Mouse (Mus musculus) MEL (cell line): ENCODE data around the gene Ccm2. TPM values are rescaled to one million over a fixed set of nuclear protein-coding genes. Genes with fewer than 3 reads are reported as not detected.

Experiments
- DNase-seq: peaks from one replicate; pipeline ENCODE4 v3.0.0; 2011; ENCODE audit warnings: low read depth, low spot score
- H3K27ac ChIP-seq: 2 replicates; pipeline ENCODE4 v1.5.1; 2012; ENCODE audit warnings: low read depth, mild to moderate bottlenecking, control low read depth, low read length, moderate library complexity; ENCODE audit not compliant: control insufficient read depth
- H3K27me3 ChIP-seq, 2 experiments: fragments of 150-350 bp in 1 of 2; sonication (generic) in 1 of 2; 2 replicates each; pipeline ENCODE4 v1.6.1; 2012; ENCODE audit warnings: low read length in 2 of 2, mild to moderate bottlenecking in 2 of 2, improper control_type of control experiment in 1 of 2, moderate library complexity in 1 of 2; ENCODE audit not compliant: insufficient read depth in 2 of 2, control insufficient read depth in 1 of 2
- H3K36me3 ChIP-seq, 2 experiments: 2 replicates each; pipeline ENCODE4 v1.6.1; 2012 to 2014; ENCODE audit warnings: low read length in 2 of 2, improper control_type of control experiment in 1 of 2, inconsistent platforms in 1 of 2, mild to moderate bottlenecking in 1 of 2; ENCODE audit not compliant: insufficient read depth in 2 of 2, control insufficient read depth in 1 of 2
- H3K4me1 ChIP-seq, 2 experiments: fragments of 150-350 bp in 1 of 2; sonication (generic) in 1 of 2; 2 replicates each; pipeline ENCODE4 v1.6.1; 2012; ENCODE audit warnings: low read length in 2 of 2, improper control_type of control experiment in 1 of 2, mild to moderate bottlenecking in 1 of 2; ENCODE audit not compliant: insufficient read depth in 2 of 2, control insufficient read depth in 1 of 2
- H3K4me3 ChIP-seq, 2 experiments: fragments of 150-350 bp in 1 of 2; sonication (generic) in 1 of 2; 2 replicates each; pipeline ENCODE4 v1.5.1; 2012; ENCODE audit warnings: low read depth in 2 of 2, low read length in 2 of 2, mild to moderate bottlenecking in 2 of 2, moderate library complexity in 2 of 2, control low read depth in 1 of 2, improper control_type of control experiment in 1 of 2; ENCODE audit not compliant: control insufficient read depth in 1 of 2, insufficient read depth in 1 of 2
- H3K79me2 ChIP-seq: 2 replicates; pipeline ENCODE4 v1.6.1; 2012; ENCODE audit warnings: mild to moderate bottlenecking, low read length, moderate library complexity; ENCODE audit not compliant: control insufficient read depth, poor library complexity, insufficient read depth
- H3K9ac ChIP-seq: 2 replicates; pipeline ENCODE4 v1.6.1; 2012; ENCODE audit warnings: low read depth, mild to moderate bottlenecking, control low read depth, low read length, moderate library complexity; ENCODE audit not compliant: control insufficient read depth, poor library complexity, severe bottlenecking
- H3K9me3 ChIP-seq: fragments of 150-350 bp; sonication (generic); replicated peaks from 2 replicates; pipeline ENCODE4 v1.6.1; 2012; ENCODE audit warnings: mild to moderate bottlenecking, low read length, improper control_type of control experiment, moderate library complexity; ENCODE audit not compliant: insufficient read depth
- CHD1 ChIP-seq: IDR thresholded peaks from 2 replicates; pipeline ENCODE4 v1.6.1; 2012; ENCODE audit warnings: low read depth, mild to moderate bottlenecking, inconsistent platforms, low read length, improper control_type of control experiment
- ETS1 ChIP-seq: IDR thresholded peaks from 2 replicates; pipeline ENCODE4 v1.6.1; 2012; ENCODE audit warnings: low read depth, mild to moderate bottlenecking, inconsistent platforms, low read length, improper control_type of control experiment, moderate library complexity
- JUND ChIP-seq: IDR thresholded peaks from 2 replicates; pipeline ENCODE4 v1.6.1; 2011; ENCODE audit warnings: low read depth, mild to moderate bottlenecking, improper control_type of control experiment, low read length
- KAT2A ChIP-seq: conservative IDR thresholded peaks from 2 replicates; pipeline ENCODE4 v1.6.1; 2012; ENCODE audit warnings: low read depth, low read length, improper control_type of control experiment, inconsistent platforms
- MAX ChIP-seq: IDR thresholded peaks from 2 replicates; pipeline ENCODE4 v1.6.1; 2011; ENCODE audit warnings: low read length, improper control_type of control experiment
- MAZ ChIP-seq: IDR thresholded peaks from 2 replicates; pipeline ENCODE4 v1.6.1; 2012; ENCODE audit warnings: low read depth, mild to moderate bottlenecking, inconsistent platforms, low read length, improper control_type of control experiment
- MXI1 ChIP-seq: IDR thresholded peaks from 2 replicates; pipeline ENCODE4 v1.6.1; 2011; ENCODE audit warnings: mild to moderate bottlenecking, low read depth, low read length, improper control_type of control experiment
- MYC ChIP-seq: IDR thresholded peaks from 2 replicates; pipeline ENCODE4 v1.6.1; 2011; ENCODE audit warnings: low read depth, mild to moderate bottlenecking, low read length, improper control_type of control experiment, moderate library complexity
- NELFE ChIP-seq: IDR thresholded peaks from 2 replicates; pipeline ENCODE4 v1.6.1; 2011; ENCODE audit warnings: low read depth, low read length, improper control_type of control experiment
- POLR2A ChIP-seq, 2 experiments: IDR thresholded peaks; 2 replicates each; pipeline ENCODE4 v1.6.1; 2011 to 2012; ENCODE audit warnings: low read length in 2 of 2, mild to moderate bottlenecking in 2 of 2, control low read depth in 1 of 2, improper control_type of control experiment in 1 of 2, low read depth in 1 of 2, moderate library complexity in 1 of 2; ENCODE audit not compliant: control insufficient read depth in 1 of 2, insufficient read depth in 1 of 2, poor library complexity in 1 of 2
- SIN3A ChIP-seq: IDR thresholded peaks from 2 replicates; pipeline ENCODE4 v1.6.1; 2012; ENCODE audit warnings: low read length, improper control_type of control experiment, inconsistent platforms
- TAL1 ChIP-seq: IDR thresholded peaks from 2 replicates; pipeline ENCODE4 v1.6.1; 2012; ENCODE audit warnings: mild to moderate bottlenecking, inconsistent platforms, low read length, moderate library complexity, mixed read lengths
- TBP ChIP-seq: IDR thresholded peaks from 2 replicates; pipeline ENCODE4 v1.8.0; 2011; ENCODE audit warnings: low read depth, low read length, improper control_type of control experiment
- UBTF ChIP-seq: IDR thresholded peaks from 2 replicates; pipeline ENCODE4 v1.6.1; 2012; ENCODE audit warnings: low read depth, mild to moderate bottlenecking, inconsistent platforms, low read length, improper control_type of control experiment, moderate library complexity, borderline replicate concordance; ENCODE audit not compliant: insufficient read depth
- USF1 ChIP-seq: IDR thresholded peaks from 2 replicates; pipeline ENCODE4 v1.6.1; 2014; ENCODE audit warnings: low read depth, mild to moderate bottlenecking, inconsistent platforms, low read length, improper control_type of control experiment, moderate library complexity
- ZC3H11A ChIP-seq: IDR thresholded peaks from 2 replicates; pipeline ENCODE4 v1.6.1; 2012; ENCODE audit warnings: low read depth, mild to moderate bottlenecking, inconsistent platforms, low read length, improper control_type of control experiment
- ZKSCAN1 ChIP-seq: IDR thresholded peaks from 2 replicates; pipeline ENCODE4 v1.6.1; 2012; ENCODE audit warnings: low read depth, mild to moderate bottlenecking, inconsistent platforms, low read length, improper control_type of control experiment, moderate library complexity
- ZNF384 ChIP-seq: IDR thresholded peaks from 2 replicates; pipeline ENCODE4 v1.6.1; 2012; ENCODE audit warnings: low read depth, mild to moderate bottlenecking, inconsistent platforms, low read length, improper control_type of control experiment
- polyA plus RNA-seq, 2 experiments: library from polyadenylated mRNA; stranded (reverse) in 1 of 2; unstranded in 1 of 2; fragments of >175 nt in 1 of 2; fragments of >200 nt in 1 of 2; gene quantifications; 2 replicates each; pipeline versions ENCODE4 v1.2.1 to v1.2.4; 2012; ENCODE audit warnings: low replicate concordance in 2 of 2, low read depth in 1 of 2; ENCODE audit not compliant: insufficient read length in 2 of 2, insufficient read depth in 1 of 2, missing spikeins in 1 of 2
- total RNA-seq: library from RNA; depleted of rRNA; stranded (reverse); fragments of 300-350 nt; gene quantifications from 2 replicates; pipeline ENCODE4 v1.2.3, GENCODE M21; 2012

Ccm2 gene
- total and polyA plus RNA-seq, 3 experiments, result 49.2 to 66.4 TPM; not detected in 1

GRCm38 (mm10) chr11:6545186-6545856 lies 1.4 kb upstream of the Ccm2 start:
- H3K4me1 ChIP-seq, result peaks cover 3 to 10% of the 10 kb centered on the region in 2 experiments; a peak in 1 of 4 replicates
- peaks cover 36% of the 10 kb centered on the region for H3K79me2 ChIP-seq
- H3K27me3 ChIP-seq, result no peaks in the 10 kb centered on the region
- no peak for DNase-seq
- peak overlapping the region; percentile 46 to 48; a peak in 3 of 4 replicates for H3K4me3 ChIP-seq
- TF ChIP-seq POLR2A (IDR thresholded peaks at IDR 0.05; ENCODE audit: control insufficient read depth in 1 of 2, insufficient read depth in 1 of 2, low read depth in 1 of 2, low read length in 2 of 2, poor library complexity in 1 of 2) (no peak), TAL1 (no peak), MAZ (no peak), CHD1 (0 out of 2 replicates have a peak, but pooled peaks have one; percentile 2)
- TF ChIP-seq, all 39 proteins: peak for 1
- Histone ChIP-seq H3K36me3 (peaks cover 3 to 21% of the 10 kb centered on the region in 2 experiments; a peak in 3 of 4 replicates), H3K9me3 (no peaks in the 10 kb centered on the region), H3K9ac (peak overlapping the region; percentile 96), H3K27ac (peak overlapping the region; percentile 88)

- H3K27me3 ChIP-seq, result no peaks in the 10 kb centered on the region
- H3K9me3 ChIP-seq, result no peaks in the 10 kb centered on the region
- peak overlapping the region; percentile 88 for H3K27ac ChIP-seq
- H3K36me3 ChIP-seq, result peaks cover 3 to 21% of the 10 kb centered on the region in 2 experiments; a peak in 3 of 4 replicates
- peak; percentile 40 for DNase-seq
- peak; percentile 71 for TF ChIP-seq ZNF384
- TF ChIP-seq ETS1, result no peak
- 0 out of 2 replicates have a peak, but pooled peaks have one; percentile 5 for TF ChIP-seq CHD1
- peaks cover 41% of the 10 kb centered on the region for H3K79me2 ChIP-seq
- peaks cover 3 to 10% of the 10 kb centered on the region in 2 experiments; a peak in 1 of 4 replicates for H3K4me1 ChIP-seq
- H3K4me3 ChIP-seq, result peak overlapping the region; percentile 46 to 48
- H3K9ac ChIP-seq, result peak overlapping the region; percentile 96
These were observed 862 bp upstream of the Ccm2 start for GRCm38 (mm10) chr11:6545857-6546192.

- Histone ChIP-seq H3K36me3 (peaks cover 3 to 21% of the 10 kb centered on the region in 2 experiments; a peak in 3 of 4 replicates), H3K27me3 (no peaks in the 10 kb centered on the region), H3K27ac (peak overlapping the region; percentile 94), H3K4me1 (peaks cover 3 to 10% of the 10 kb centered on the region in 2 experiments; a peak in 1 of 4 replicates), H3K9me3 (no peaks in the 10 kb centered on the region), H3K79me2 (peaks cover 45% of the 10 kb centered on the region), H3K9ac (peak overlapping the region; percentile 97), H3K4me3 (peak overlapping the region; percentile 93 to 97)
- no peak for TF ChIP-seq ZKSCAN1
- peak in 1 of 2 experiments; percentile 62; a peak in 1 of 4 replicates for TF ChIP-seq POLR2A (IDR thresholded peaks at IDR 0.05; ENCODE audit: control insufficient read depth in 1 of 2, insufficient read depth in 1 of 2, low read depth in 1 of 2, low read length in 2 of 2, poor library complexity in 1 of 2)
- peak; percentile 89 for TF ChIP-seq CHD1
- 0 out of 2 replicates have a peak, but pooled peaks have one; percentile 26 for TF ChIP-seq MYC
- TF ChIP-seq ZC3H11A, result no peak
- no peak; the same call in 1 of the 2 replicates for TF ChIP-seq KAT2A
- TF ChIP-seq USF1, result peak; percentile 48
- peak; percentile 51; the same call in 1 of the 2 replicates for TF ChIP-seq ETS1
- peak; percentile 57; the same call in 1 of the 2 replicates for TF ChIP-seq MAX
- TF ChIP-seq JUND, result peak; percentile 26; the same call in 1 of the 2 replicates
- TF ChIP-seq SIN3A, result peak; percentile 72
- TF ChIP-seq NELFE, result peak; percentile 45; the same call in 1 of the 2 replicates
- TF ChIP-seq TBP, result 0 out of 2 replicates have a peak, but pooled peaks have one; percentile 42
- no peak for TF ChIP-seq TAL1
- peak; percentile 49 for TF ChIP-seq MXI1
- peak; percentile 65; the same call in 1 of the 2 replicates for TF ChIP-seq UBTF
- DNase-seq, result peak; percentile 88
These were observed 472 bp downstream of the Ccm2 start for GRCm38 (mm10) chr11:6547037-6547680.
